Mouse (Mus musculus) brain, adult 10 weeks (tissue): Measurements from ENCODE around the gene Evc. TPM values are rescaled to one million over a fixed set of nuclear protein-coding genes. Genes with fewer than 3 reads are reported as not detected.

Source experiments
- polyA plus RNA-seq: library from polyadenylated mRNA; stranded (reverse); fragments of 350-450 nt; fragmentation: Illumina TruSeq; extraction: RNeasy Lipid Tissue Mini Kit (QIAGEN cat#74804); gene quantifications from one replicate; pipeline ENCODE4 v1.2.3, GENCODE M21; 2015; ENCODE audit warnings: low read depth, low replicate concordance

Gene Evc
- 8.4 TPM for polyA plus RNA-seq

DNA sequence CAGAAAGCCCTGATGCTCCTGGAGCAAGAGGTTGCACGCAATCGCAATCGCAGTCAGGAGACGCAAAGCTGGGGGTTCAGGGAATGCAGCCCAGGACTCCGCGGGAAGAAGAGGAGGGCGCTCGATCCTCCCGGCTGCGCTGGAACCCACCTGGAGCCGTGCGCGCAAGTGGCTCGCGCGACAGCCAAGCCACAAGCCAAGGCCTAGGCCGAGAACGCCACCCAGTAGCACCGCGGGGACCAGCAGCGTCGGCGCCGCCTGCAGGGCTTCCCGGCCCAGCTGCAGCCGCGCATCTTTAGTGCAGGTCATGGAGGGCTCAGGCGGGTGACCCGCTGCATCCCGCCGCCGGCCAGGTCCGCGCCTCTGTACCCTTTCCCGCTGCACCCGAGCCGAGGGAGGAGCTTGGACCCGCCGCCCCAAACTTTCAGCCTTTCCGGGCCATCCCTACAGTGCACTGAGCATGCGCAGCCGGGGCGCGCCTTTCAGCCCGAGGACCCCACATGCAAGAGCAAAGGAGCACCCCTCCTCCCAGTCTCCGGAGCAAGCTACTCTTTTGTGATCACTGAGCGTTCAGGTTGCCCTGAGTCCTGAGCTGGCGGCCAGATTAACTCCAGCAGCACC, at the start of gene Evc:
Gene Evc (minus strand): TSS at position 410 of the 621 bp plus-strand sequence.

GRCm38 (mm10) chr5:37338288-37338687, 1.6 kb upstream of the Evc start, which contains the start of gene Evc2:
Evc2 (plus strand) TSS chr5:37338499.

DNA sequence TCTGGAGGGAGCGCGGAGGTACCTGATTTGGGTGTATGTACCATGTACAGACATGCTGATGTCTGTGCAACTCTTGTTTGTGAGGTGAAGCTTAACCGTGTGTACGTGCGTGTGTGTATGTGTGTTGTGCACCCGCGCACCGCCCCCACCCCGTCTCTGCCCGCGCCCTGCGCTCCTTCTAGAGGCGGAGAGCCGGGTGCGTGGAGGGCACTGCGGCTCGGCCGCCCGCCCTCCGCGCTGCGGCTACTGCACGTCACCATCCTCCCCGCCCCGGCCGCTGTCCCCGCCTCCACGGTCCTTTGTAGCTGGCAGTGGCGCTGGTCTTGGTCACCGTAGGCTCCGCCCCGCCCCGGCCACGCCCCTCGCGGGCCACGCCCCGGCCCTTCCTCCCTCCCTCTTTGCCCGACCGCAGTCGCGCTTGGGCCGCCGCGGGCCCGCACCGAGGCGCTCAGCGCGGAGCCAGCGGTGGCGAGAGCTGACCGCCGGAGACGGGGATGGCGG, 95.0 kb downstream of the Evc start, which contains the start of gene Crmp1:
Gene Crmp1 (plus strand): TSS at position 290 of the 501 bp plus-strand sequence.

Other genes with a start within 250 kb of the Evc start
- gene Crmp1, start 95.0 kb downstream of the Evc start, polyA plus RNA-seq, result 132 TPM
- gene Evc2, start 1.6 kb upstream of the Evc start, polyA plus RNA-seq, result 13.8 TPM